ENCODE assay signal across 16 mouse cellular contexts in genomic region chr17:32944402-32945035, GRCm38 (mm10). TPM values are rescaled to one million over a fixed set of nuclear protein-coding genes. Genes with fewer than 3 reads are reported as not detected.
DNase-seq lines count a peak whose midpoint lies in the region; ATAC-seq and TF ChIP-seq lines count a peak whose summit lies in the region.
"Had no signal": no experiment of that assay in that cellular context is flagged by ENCODE, and none has a peak within 500 bp of the region (broad histone marks: within the 10 kb centered on the region; RNA-seq: fewer than 3 reads in every experiment).

No protein-coding gene starts in this region.

- H3K27ac ChIP-seq in heart, adult 2 months = no peak overlapping the region
- H3K27ac ChIP-seq in lung, postnatal 0 days (ENCODE audit: low read length) = no peak overlapping the region
- H3K27ac ChIP-seq: kidney, embryonic 15.5 days; liver, embryonic 15.5 days had no signal

- TF ChIP-seq POLR2A in heart, adult 2 months (IDR thresholded peaks at IDR 0.05; ENCODE audit: insufficient read depth, low read depth, low read length) = no peak

- H3K4me2 ChIP-seq in lung, postnatal 0 days (replicated peaks; ENCODE audit: low read depth, low read length) = no peak overlapping the region
- H3K4me2 ChIP-seq: kidney, embryonic 15.5 days; liver, embryonic 15.5 days had no signal

- intact Hi-C loops in heart, adult 2 months (cut with DNase I) = loop anchor here (5.0 to 10.0 kb wide), 3 partner anchors 157 to 410 kb away; partner anchors contain the start of genes Cyp4f16 and Zfp871

- no peak overlapping the region for H3K9ac ChIP-seq in heart, adult 2 months (ENCODE audit: low read depth, low read length)
- no peak overlapping the region for H3K9ac ChIP-seq in lung, postnatal 0 days (replicated peaks; ENCODE audit: low read depth)
- H3K9ac ChIP-seq: kidney, embryonic 15.5 days; liver, embryonic 15.5 days had no signal

- H3K4me1 ChIP-seq in heart, adult 2 months (ENCODE audit: control insufficient read depth, insufficient read depth, low read length) = peaks cover 10% of the 10 kb centered on the region
- H3K4me1 ChIP-seq in lung, postnatal 0 days (ENCODE audit: insufficient read depth, low read depth, low read length) = peaks cover 12% of the 10 kb centered on the region

- TF ChIP-seq EP300 in heart, adult 2 months (IDR thresholded peaks at IDR 0.05; ENCODE audit: insufficient read depth, low read depth, low read length) = no peak
- TF ChIP-seq EP300 in lung, postnatal 0 days (IDR thresholded peaks at IDR 0.05) = no peak

- H3K9me3 ChIP-seq in lung, postnatal 0 days (ENCODE audit: low read length) = no peaks in the 10 kb centered on the region
- H3K9me3 ChIP-seq: kidney, embryonic 15.5 days; liver, embryonic 15.5 days; megakaryocyte, embryonic 14.5 days had no signal

- WGBS in heart, adult 2 months = 65% methylated on average over 3 of the region's 3 CpGs
- WGBS in lung, postnatal 0 days = 64% methylated on average over 3 of the region's 3 CpGs

- no peak for ATAC-seq in lung, postnatal 0 days

- DNase-seq in heart, adult 2 months = no peak
- no peak for DNase-seq in heart, adult 18-20 months
- peak; percentile 19 for DNase-seq in lung, postnatal 0 days (ENCODE audit: low spot score)
- DNase-seq in lung, postnatal 4 days = no peak
- DNase-seq in NIH3T3 (ENCODE audit: low read depth) = peak; percentile 21
- DNase-seq in naive thymus-derived CD4-positive, alpha-beta T cell, adult 2 months (ENCODE audit: low read depth) = peak; percentile 51
- DNase-seq in frontal cortex, adult 2 months (ENCODE audit: extremely low spot score in 1 of 2, low spot score in 1 of 2) = no peak
- DNase-seq in heart, adult 9 months (ENCODE audit: low spot score in 2 of 2) = no peak
- DNase-seq: cerebellum, adult 9-10 months; heart, postnatal 4 days; right cerebral cortex, postnatal 25 days had no signal

- H3K79me2 ChIP-seq in heart, adult 2 months (replicated peaks; ENCODE audit: control insufficient read depth, insufficient read depth, low read length) = no peaks in the 10 kb centered on the region

- no peaks in the 10 kb centered on the region for H3K27me3 ChIP-seq in heart, adult 2 months (ENCODE audit: control insufficient read depth, insufficient read depth, low read length)
- H3K27me3 ChIP-seq in lung, postnatal 0 days (replicated peaks; ENCODE audit: insufficient read depth, low read length) = no peaks in the 10 kb centered on the region
- H3K27me3 ChIP-seq: kidney, embryonic 15.5 days; liver, embryonic 15.5 days; megakaryocyte, embryonic 14.5 days had no signal

- H3K36me3 ChIP-seq in heart, adult 2 months (ENCODE audit: control insufficient read depth, insufficient read depth, low read length) = no peaks in the 10 kb centered on the region
- H3K36me3 ChIP-seq in lung, postnatal 0 days (ENCODE audit: insufficient read depth, low read length) = no peaks in the 10 kb centered on the region
- H3K36me3 ChIP-seq: kidney, embryonic 15.5 days; liver, embryonic 15.5 days had no signal

- H3K4me3 ChIP-seq in heart, adult 2 months = no peak overlapping the region
- H3K4me3 ChIP-seq in lung, postnatal 0 days (ENCODE audit: low read depth, low read length) = no peak overlapping the region
- H3K4me3 ChIP-seq: kidney, embryonic 15.5 days; liver, embryonic 15.5 days; megakaryocyte, embryonic 14.5 days; myocyte had no signal

- TF ChIP-seq CTCF in heart, adult 2 months (IDR thresholded peaks at IDR 0.05) = peak; percentile 47
- TF ChIP-seq CTCF in lung, postnatal 0 days (IDR thresholded peaks at IDR 0.05) = peak; percentile 38

RNA-seq across cellular contexts. Expression of gene Cyp4f13, which starts 2.7 kb away (rescaled TPM):
- total RNA-seq in heart, adult 2 months (2021) = 10 to 100 TPM; 11.2 to 12.7 TPM
- polyA plus RNA-seq in heart, adult 2 months (2012; rRNA removed) = 21.1 and 22.9 TPM in 2 replicates
- total RNA-seq in heart, adult 18-20 months (2021) = 10 to 100 TPM in 1 of 2 experiments, 1 to 10 TPM in 1; 8.7 to 12.9 TPM
- 20.8 and 22.0 TPM in 2 replicates for polyA plus RNA-seq in lung, postnatal 0 days (2015; fragmentation: Nextera tagmentation; extraction: Ambion mirVana)
- polyA plus RNA-seq in frontal cortex, adult 2 months (2012; rRNA removed) = 36.3 and 42.6 TPM in 2 replicates

RNA-seq across cellular contexts. Expression of gene Zfp472, which starts 21.1 kb away (rescaled TPM):
- 1 to 10 TPM; 2.3 to 2.7 TPM for total RNA-seq in heart, adult 2 months (2021)
- 0.62 and 0.79 TPM in 2 replicates for polyA plus RNA-seq in heart, adult 2 months (2012; rRNA removed)
- total RNA-seq in heart, adult 18-20 months (2021) = 1 to 10 TPM; 1.8 to 2.1 TPM
- polyA plus RNA-seq in lung, postnatal 0 days (2015; fragmentation: Nextera tagmentation; extraction: Ambion mirVana) = 7.6 and 7.8 TPM in 2 replicates
- 3.3 and 4.1 TPM in 2 replicates for polyA plus RNA-seq in frontal cortex, adult 2 months (2012; rRNA removed)

RNA-seq across cellular contexts. Expression of gene Cyp4f14, which starts 27.4 kb away (rescaled TPM):
- total RNA-seq in heart, adult 2 months (2021) = under 1 TPM in 1 of 2 experiments, not detected in 1; 0.16 TPM
- 0.25 and 0.44 TPM in 2 replicates for polyA plus RNA-seq in heart, adult 2 months (2012; rRNA removed)
- total RNA-seq in heart, adult 18-20 months (2021) = under 1 TPM in 1 of 2 experiments, not detected in 1; 0.22 TPM
- polyA plus RNA-seq in lung, postnatal 0 days (2015; fragmentation: Nextera tagmentation; extraction: Ambion mirVana) = not detected in 2 replicates
- 12.2 and 15.1 TPM in 2 replicates for polyA plus RNA-seq in frontal cortex, adult 2 months (2012; rRNA removed)
- total RNA-seq: heart, postnatal 4 days had no signal
- polyA plus RNA-seq: embryonic facial prominence, embryonic 11.5 days; kidney, embryonic 15.5 days; liver, embryonic 15.5 days had no signal

RNA-seq across cellular contexts. Expression of gene Zfp952, which starts 48.4 kb away (rescaled TPM):
- 1 to 10 TPM; 6.0 to 8.7 TPM for total RNA-seq in heart, adult 2 months (2021)
- polyA plus RNA-seq in heart, adult 2 months (2012; rRNA removed) = 2.2 and 4.5 TPM in 2 replicates
- 1 to 10 TPM; 6.0 to 6.5 TPM for total RNA-seq in heart, adult 18-20 months (2021)
- 7.3 and 8.4 TPM in 2 replicates for polyA plus RNA-seq in lung, postnatal 0 days (2015; fragmentation: Nextera tagmentation; extraction: Ambion mirVana)
- polyA plus RNA-seq in frontal cortex, adult 2 months (2012; rRNA removed) = 11.7 and 12.7 TPM in 2 replicates

RNA-seq across cellular contexts. Expression of gene Zfp870, which starts 53.1 kb away (rescaled TPM):
- 1 to 10 TPM; 5.4 to 7.3 TPM for total RNA-seq in heart, adult 2 months (2021)
- 1.3 and 2.7 TPM in 2 replicates for polyA plus RNA-seq in heart, adult 2 months (2012; rRNA removed)
- total RNA-seq in heart, adult 18-20 months (2021) = 1 to 10 TPM; 6.1 to 7.8 TPM
- polyA plus RNA-seq in lung, postnatal 0 days (2015; fragmentation: Nextera tagmentation; extraction: Ambion mirVana) = 3.9 and 4.9 TPM in 2 replicates
- 5.7 TPM in 2 replicates for polyA plus RNA-seq in frontal cortex, adult 2 months (2012; rRNA removed)

Comparison
In these comparisons a context has a peak if more than half of its experiments do, and no peak if none do; other contexts are left out.
1. DNase-seq: peak in lung, postnatal 0 days (single experiment), NIH3T3 (single experiment) and naive thymus-derived CD4-positive, alpha-beta T cell, adult 2 months (single experiment); none in heart, adult 2 months (0 of 2), heart, adult 18-20 months (0 of 2), lung, postnatal 4 days (0 of 2), frontal cortex, adult 2 months (0 of 2) and heart, adult 9 months (0 of 2).